Mouse (Mus musculus) liver, adult 2 months (tissue): Measurements from ENCODE around the gene Strn3.

Experiments
- CTCF ChIP-seq: fragments of 200-500 bp; IDR thresholded peaks from 2 replicates; pipeline ENCODE4 v1.5.1; 2011; ENCODE audit warnings: low read depth, low read length, control low read depth
- POLR2A ChIP-seq: fragments of 200-500 bp; IDR thresholded peaks from 2 replicates; pipeline ENCODE4 v1.6.1; 2011; ENCODE audit warnings: low read length, control low read depth; ENCODE audit not compliant: insufficient read depth; ENCODE audit errors: extremely low read depth

GRCm38 (mm10) chr12:51603306-51603705 is 88.4 kb downstream of the Strn3 start:
- TF ChIP-seq CTCF (no peak), POLR2A (no peak)
